Mouse (Mus musculus): ENCODE measurements around the gene Ccdc148.

DNA sequence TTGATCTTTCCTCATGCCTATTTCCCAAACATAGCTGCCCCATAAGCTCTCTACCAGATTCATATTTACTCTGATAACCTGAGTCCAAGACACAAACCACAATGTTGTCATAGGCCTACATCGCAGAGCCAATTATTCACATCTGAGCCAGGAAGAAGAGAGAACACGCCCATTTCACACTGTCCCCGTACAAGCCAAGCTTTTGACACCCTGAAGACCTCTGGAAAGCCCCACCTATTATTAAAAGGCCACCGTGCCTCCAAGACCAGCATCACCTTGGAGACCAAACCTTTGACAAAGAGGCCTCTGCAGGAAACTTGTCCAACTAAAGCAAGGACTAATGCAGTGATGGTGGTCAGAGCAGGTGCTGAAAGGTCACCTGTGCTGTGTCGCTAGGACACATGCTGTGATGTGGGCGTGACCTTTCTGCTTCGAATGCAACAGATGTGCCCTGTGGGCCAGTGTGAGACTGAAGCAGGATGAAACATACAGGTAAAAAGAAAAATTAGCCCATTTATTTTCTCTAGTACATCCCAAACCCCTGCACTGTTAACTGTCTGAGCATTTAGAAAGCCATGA, 106.9 kb downstream of the Ccdc148 start:
- no peak for TF ChIP-seq CTCF (IDR thresholded peaks at IDR 0.05; ENCODE audit: low read depth, low read length)
- no peak for TF ChIP-seq POLR2A (IDR thresholded peaks at IDR 0.05; ENCODE audit: borderline replicate concordance, low read depth, low read length)
